18 mouse cellular contexts compared by ENCODE assay signal in genomic region chr17:62997691-62998090, GRCm38 (mm10).
DNase-seq lines count a peak whose midpoint lies in the region; ATAC-seq lines count a peak whose summit lies in the region.
"Had no signal": no experiment of that assay in that cellular context is flagged by ENCODE, and none has a peak within 500 bp of the region (broad histone marks: within the 10 kb centered on the region; RNA-seq: fewer than 3 reads in every experiment).

No protein-coding gene starts in this region.

- H3K4me3 ChIP-seq in hindbrain, embryonic 14.5 days (replicated peaks; ENCODE audit: low read length), result no peak overlapping the region
- H3K4me3 ChIP-seq in hindbrain, embryonic 11.5 days (ENCODE audit: low read depth, low read length), result no peak overlapping the region
- H3K4me3 ChIP-seq: erythroblast, embryonic 14.5 days; heart, embryonic 13.5 days; left cerebral cortex, adult 2 months; limb, embryonic 15.5 days had no signal

- 71% methylated on average over 5 of the region's 5 CpGs for WGBS in hindbrain, embryonic 14.5 days
- WGBS in hindbrain, embryonic 11.5 days, result 88% methylated on average over 5 of the region's 5 CpGs

- no peak overlapping the region for H3K27ac ChIP-seq in hindbrain, embryonic 14.5 days
- H3K27ac ChIP-seq in hindbrain, embryonic 11.5 days (ENCODE audit: low read depth, low read length), result no peak overlapping the region
- H3K27ac ChIP-seq: heart, embryonic 13.5 days; left cerebral cortex, adult 2 months; limb, embryonic 15.5 days had no signal

- no peak overlapping the region for H3K9ac ChIP-seq in hindbrain, embryonic 14.5 days
- no peak overlapping the region for H3K9ac ChIP-seq in hindbrain, embryonic 11.5 days (ENCODE audit: low read depth, low read length)
- H3K9ac ChIP-seq: forebrain, postnatal 0 days; heart, embryonic 13.5 days; limb, embryonic 15.5 days had no signal

- H3K4me2 ChIP-seq in hindbrain, embryonic 14.5 days (replicated peaks), result no peak overlapping the region
- no peak overlapping the region for H3K4me2 ChIP-seq in hindbrain, embryonic 11.5 days (replicated peaks; ENCODE audit: low read depth, low read length)
- H3K4me2 ChIP-seq: heart, embryonic 13.5 days; limb, embryonic 15.5 days had no signal

- H3K9me3 ChIP-seq in hindbrain, embryonic 14.5 days (ENCODE audit: control insufficient read depth, low read length), result no peaks in the 10 kb centered on the region
- no peaks in the 10 kb centered on the region for H3K9me3 ChIP-seq in hindbrain, embryonic 11.5 days (ENCODE audit: control insufficient read depth, low read length)
- H3K9me3 ChIP-seq: heart, embryonic 13.5 days; limb, embryonic 15.5 days had no signal

- no peaks in the 10 kb centered on the region; the same call in 1 of the 2 replicates for H3K27me3 ChIP-seq in hindbrain, embryonic 14.5 days (ENCODE audit: control insufficient read depth, insufficient read depth, low read length)
- H3K27me3 ChIP-seq in hindbrain, embryonic 11.5 days (ENCODE audit: control insufficient read depth, insufficient read depth, low read length), result no peaks in the 10 kb centered on the region
- H3K27me3 ChIP-seq: heart, embryonic 13.5 days; limb, embryonic 15.5 days had no signal

- peak; percentile 48; the same call in 1 of the 2 replicates for ATAC-seq in hindbrain, embryonic 14.5 days (ENCODE audit: low FRiP score)
- no peak for ATAC-seq in hindbrain, embryonic 11.5 days (ENCODE audit: low FRiP score)
- peak; percentile 75 for ATAC-seq in common myeloid progenitor, adult 5-6 weeks (replicated peaks; ENCODE audit: low read depth, poor library complexity, severe bottlenecking)
- ATAC-seq: forebrain, postnatal 0 days had no signal

- H3K4me1 ChIP-seq in hindbrain, embryonic 14.5 days (replicated peaks; ENCODE audit: control insufficient read depth, insufficient read depth, low read length), result no peaks in the 10 kb centered on the region
- no peaks in the 10 kb centered on the region for H3K4me1 ChIP-seq in hindbrain, embryonic 11.5 days (replicated peaks; ENCODE audit: control insufficient read depth, insufficient read depth, low read length)
- H3K4me1 ChIP-seq: limb, embryonic 15.5 days had no signal

- DNase-seq in hindbrain, embryonic 14.5 days (ENCODE audit: low spot score), result peak; percentile 51
- no peak for DNase-seq in hindbrain, embryonic 11.5 days (ENCODE audit: low spot score)
- peak; percentile 91 for DNase-seq in MN1 (ENCODE audit: low spot score)
- peak; percentile 21 to 50 for DNase-seq in adrenal gland, adult 18-20 months (ENCODE audit: low spot score in 2 of 2)
- no peak for DNase-seq in lung, postnatal 14 days
- DNase-seq in thymus, postnatal 14 days, result no peak
- DNase-seq in cerebellum, adult 8-10 months, result no peak
- DNase-seq: cerebellum, adult 11 months; embryo, embryonic 11 days; forebrain, postnatal 0 days; gastrocnemius, postnatal 25 days; kidney, postnatal 4 days; lung, adult 2 months had no signal

- no peaks in the 10 kb centered on the region for H3K36me3 ChIP-seq in hindbrain, embryonic 14.5 days (replicated peaks; ENCODE audit: control insufficient read depth, insufficient read depth)
- no peaks in the 10 kb centered on the region for H3K36me3 ChIP-seq in hindbrain, embryonic 11.5 days (ENCODE audit: control insufficient read depth, insufficient read depth, low read length)
- H3K36me3 ChIP-seq: heart, embryonic 13.5 days; limb, embryonic 15.5 days had no signal

Comparison
In these comparisons a context has a peak if more than half of its experiments do, and no peak if none do; other contexts are left out.
1. DNase-seq: peak in hindbrain, embryonic 14.5 days (single experiment), MN1 (single experiment) and adrenal gland, adult 18-20 months (2 of 2); none in hindbrain, embryonic 11.5 days (single experiment), lung, postnatal 14 days (single experiment), thymus, postnatal 14 days (single experiment) and cerebellum, adult 8-10 months (single experiment).